Mouse (Mus musculus): ENCODE results near the gene Znrf3.
A peak's percentile ranks its signal among the peaks of the same experiment; 100 is the strongest.
"Not testable (repeated sequence)": the region's sequence is repeated elsewhere in the genome, so short reads cannot be mapped to it uniquely, and the experiment has no call there.

Gene Znrf3

DNA sequence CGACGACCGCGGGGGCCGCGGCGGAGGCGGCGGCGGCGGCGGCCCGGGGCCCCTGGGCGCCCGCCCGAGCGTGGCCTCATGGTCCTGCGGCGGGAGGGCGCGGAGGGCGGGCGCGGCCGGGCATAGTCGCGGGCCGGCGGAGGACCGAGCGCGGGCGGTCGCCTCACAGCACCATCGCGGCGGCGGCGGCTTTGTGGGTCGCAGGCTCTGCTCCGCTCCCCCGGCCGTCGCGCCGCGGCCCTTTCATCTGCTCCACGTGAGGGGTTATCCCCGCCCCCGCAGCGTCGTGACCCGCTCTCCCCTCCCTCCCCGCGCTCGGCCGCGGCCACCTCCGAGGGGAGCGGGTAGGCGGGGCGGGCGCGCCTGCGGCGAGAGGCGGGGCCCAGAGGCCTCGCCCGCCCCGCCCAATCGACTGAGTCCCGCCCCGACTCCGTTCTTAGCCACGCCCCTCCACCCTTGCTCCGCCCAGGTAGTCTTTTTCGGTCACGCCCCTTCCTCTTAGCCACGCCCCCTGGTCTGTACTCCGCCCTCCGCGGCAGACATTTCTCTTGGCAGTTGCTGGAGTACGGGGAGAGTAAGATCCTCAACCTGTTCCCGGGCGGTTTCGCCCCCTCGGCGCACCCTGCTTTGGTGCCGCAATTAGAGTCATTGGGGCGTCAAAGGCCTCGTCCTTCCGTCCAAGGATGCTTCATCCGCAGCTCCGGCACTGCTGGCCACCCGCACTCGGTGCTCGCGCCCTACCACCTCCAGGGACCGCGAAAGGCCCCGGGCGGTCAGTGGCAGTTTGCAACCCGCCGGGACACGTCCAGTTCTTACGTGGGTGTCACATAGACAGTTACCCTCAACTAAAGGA is at the start of gene Znrf3:
Znrf3 (minus strand) TSS at position 249 of the 853 bp plus-strand sequence.
- peak; percentile 81 for DNase-seq

DNA sequence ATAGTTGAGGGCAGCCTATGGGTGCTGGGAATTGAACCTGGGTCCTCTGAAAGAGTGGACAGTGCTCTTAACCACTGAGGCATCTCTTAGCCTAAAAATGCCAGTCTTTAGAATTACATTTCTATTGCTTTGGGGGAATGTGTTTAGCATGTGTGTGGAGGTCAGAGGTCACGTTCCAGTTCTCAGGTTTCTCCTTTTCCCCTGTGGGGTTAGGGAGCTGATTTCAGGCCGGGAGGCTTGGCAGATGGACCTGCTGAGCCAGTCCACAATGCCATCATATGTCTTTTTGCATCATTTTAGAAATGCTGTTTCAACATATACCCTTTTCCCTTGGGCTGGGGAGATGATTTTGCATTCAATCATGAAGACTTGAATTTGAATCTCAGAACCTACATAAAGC is 49.2 kb upstream of the Znrf3 start:
- DNase-seq, result no peak

DNA sequence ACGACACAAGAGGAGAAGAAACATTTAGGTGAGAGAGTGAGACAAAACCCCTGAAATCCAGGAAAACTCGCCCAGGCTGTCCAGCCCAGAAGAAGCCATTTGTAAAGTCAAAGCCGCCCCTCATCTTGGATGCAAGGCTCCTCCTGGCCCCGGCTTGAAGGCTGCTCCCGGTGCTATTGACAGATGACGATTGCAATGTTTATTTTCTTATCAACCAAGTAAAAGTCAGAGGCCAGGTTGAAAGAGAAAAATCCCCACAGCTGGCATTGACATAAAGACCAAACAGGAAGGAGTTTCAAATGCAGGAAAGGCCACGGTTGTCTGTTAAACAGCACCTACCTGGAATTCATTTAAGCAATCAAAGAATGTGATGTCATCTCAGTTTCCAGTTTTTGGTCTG is 47.3 kb upstream of the Znrf3 start:
- no peak for DNase-seq

DNA sequence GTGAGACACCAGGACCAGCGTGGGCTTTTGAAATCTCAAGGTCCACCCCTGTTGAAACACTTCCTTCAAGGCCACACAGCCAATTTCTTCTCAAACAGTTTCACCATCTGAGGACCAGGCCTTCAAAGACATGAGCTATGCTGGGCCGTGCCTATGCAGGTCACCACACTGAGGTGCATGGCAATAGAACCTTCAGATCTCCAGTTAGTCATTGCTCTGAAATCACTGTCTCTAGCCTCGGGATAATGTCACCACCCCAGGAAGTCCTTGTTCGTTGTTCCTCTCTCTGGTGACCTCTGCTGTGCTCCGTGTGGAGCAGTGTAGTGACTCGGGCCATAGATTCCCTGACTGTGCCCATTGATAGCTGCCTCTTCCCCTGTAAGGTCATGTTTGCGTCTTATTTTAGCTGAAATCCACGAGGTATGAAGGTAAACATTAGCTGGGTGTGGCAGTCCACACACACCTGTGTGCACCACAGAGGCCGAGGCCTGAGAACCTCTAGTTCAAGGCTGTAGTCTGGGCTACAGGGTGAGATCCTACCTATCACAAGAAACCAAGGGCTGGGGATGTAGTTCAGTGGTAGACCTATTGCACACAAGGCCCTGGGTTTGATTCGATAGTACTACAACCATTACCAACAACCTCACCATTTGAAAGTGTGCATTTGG is 46.5 kb upstream of the Znrf3 start:
- DNase-seq, result no peak

DNA sequence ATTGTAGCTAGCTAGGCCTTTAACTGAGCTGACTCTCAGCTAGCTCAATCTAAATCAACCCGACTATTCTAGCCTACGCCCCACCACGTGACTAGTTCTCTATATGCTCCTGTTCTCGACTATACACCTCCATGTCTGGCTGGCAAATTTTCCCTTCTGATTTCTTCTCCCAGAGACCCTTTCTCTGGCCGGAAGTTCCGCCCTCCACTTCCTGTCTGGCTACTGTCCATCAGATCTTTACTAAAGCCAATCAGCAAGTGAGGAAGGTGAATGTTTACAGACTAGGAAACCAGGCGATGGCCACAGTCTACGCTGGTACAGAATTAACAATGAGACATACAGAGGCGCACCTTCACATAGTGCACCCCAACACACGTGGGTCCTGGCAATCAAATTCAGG is 44.8 kb upstream of the Znrf3 start:
- DNase-seq, result not testable (repeated sequence)

DNA sequence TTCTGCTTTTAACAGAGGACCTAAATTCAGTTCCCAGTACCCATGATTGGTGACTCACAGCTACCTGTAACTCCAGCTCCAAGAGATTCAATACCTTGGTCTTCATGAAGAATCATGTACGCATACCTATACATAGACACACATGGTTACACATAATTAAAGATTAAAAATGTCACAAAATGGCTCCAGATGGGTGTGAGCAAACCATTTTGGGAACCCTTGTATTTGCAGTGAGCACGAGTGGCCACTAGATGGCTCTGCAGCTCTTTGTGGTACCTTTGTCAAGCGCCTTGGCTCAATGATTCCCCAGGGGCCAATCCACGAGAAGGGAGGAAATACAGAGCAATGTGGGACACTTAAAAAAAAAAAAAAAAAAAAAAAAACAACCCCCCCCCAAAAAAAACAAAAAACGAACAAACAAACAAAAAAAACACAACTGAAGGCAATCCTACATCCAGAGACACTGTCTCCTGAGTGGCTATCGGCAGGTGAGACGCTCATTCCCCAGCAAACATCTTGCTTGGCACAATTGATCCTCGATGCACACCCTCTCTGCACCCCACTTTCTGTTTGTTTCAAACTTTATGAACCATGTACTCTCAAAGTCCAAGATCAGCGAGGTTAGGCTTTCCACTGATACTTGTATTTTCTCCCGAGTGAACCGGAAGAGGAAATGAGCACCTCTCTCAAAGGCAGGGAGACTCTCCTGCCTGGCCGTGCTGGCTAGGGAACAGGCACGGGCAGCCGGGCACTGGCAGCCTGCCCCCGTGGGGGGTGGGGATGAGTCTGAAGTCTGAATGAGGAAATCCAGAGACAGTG is 40.8 kb upstream of the Znrf3 start:
- peak; percentile 79 for DNase-seq

DNA sequence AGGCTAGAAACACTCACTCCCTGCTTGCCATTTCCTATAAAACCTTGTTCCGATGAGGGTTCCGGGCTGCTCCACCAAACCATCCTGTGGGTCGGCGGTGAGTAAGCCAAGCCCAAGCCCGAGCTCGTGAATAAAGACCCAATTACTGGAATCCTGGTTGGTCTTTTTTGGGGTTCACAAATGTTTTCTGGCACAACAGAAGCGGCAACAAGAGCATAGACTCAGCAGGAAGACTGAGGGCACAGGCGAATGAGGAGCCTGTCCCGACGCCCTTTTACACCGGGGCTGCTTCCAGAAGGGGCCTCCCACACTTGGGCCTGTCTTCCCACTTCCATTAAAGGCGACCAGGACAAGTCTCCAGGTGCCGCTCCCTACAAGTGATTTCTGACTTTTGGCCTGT is 37.9 kb upstream of the Znrf3 start:
- DNase-seq, result no peak

DNA sequence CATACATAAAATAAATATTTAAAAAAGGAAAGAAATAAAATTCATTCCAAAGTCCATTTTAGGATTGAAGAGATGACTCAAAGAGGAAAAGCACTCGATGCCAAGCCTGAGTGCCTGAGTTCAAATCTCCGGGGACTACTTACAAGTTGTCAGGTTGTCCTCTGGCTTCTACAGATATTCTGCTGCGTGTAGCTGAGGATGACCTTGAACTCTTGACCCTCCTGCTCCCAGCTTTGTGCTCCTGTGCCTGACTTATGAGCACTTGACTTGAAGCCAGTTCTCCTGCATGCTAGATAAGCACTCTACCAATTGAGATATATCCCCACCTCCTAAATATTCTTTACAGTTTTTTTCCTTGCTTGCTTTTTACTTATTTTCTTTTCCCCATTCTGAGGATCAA is 34.2 kb upstream of the Znrf3 start:
- DNase-seq, result no peak

DNA sequence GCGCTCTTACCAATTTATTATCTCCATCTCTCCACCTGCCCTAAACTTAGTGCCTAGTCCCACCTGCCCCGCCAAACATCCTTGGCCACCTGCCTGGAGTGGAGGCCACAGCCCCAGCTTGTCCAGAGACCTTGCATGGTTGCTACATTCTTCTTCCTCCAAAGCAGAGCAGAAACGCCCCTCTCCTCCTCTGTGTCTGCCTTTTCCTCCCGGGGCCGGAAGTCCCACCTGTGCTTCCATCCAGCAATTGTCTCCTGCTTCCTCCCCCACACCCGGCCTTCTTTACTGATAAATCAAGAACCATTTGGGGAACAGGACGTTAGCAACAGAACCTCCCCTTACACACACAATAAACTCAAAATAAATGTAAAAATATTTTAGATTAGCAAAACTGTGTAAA is 33.5 kb upstream of the Znrf3 start:
- DNase-seq, result no peak

DNA sequence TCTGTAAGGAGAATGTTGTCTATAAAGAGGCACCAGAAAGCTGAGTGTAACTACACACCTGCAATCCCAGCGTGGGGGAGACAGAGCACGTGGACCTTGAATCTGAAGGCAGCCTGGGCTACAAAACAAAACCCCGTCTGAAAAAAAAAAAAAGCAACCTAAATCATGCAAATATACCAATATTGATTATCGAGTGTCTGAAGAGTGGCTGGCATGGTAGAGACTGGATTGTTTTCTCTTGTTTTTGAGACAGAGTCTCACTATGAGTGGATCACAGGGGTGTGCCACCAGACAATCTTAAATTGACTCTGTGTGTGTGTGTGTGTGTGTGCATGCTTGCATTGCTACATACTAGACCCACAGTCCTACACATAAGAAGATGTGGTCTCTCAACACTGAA is 32.2 kb upstream of the Znrf3 start:
- DNase-seq, result no peak

DNA sequence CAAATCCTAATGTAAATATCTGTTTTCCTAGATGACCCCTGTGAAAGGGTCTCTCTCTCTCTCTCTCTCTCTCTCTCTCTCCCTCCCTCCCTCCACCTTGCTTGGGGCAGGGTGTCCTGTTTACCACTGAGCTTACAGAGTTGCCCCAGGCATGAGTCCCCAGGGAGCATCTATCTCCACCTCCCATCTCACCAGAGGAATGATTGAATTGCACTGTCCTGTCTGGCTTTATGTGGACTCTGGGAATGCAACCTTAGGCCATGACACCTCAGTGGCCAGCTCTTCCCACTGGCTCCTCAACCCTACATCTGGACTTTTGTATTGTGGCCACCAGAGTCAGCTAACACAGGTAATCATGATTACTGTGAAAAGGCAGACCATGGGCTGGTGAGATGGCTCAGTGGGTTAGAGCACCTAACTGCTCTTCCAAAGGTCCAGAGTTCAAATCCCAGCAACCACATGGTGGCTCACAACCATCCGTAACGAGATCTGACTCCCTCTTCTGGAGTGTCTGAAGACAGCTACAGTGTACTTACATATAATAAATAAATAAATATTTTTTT is 31.0 kb upstream of the Znrf3 start:
- not testable (repeated sequence) for DNase-seq

DNA sequence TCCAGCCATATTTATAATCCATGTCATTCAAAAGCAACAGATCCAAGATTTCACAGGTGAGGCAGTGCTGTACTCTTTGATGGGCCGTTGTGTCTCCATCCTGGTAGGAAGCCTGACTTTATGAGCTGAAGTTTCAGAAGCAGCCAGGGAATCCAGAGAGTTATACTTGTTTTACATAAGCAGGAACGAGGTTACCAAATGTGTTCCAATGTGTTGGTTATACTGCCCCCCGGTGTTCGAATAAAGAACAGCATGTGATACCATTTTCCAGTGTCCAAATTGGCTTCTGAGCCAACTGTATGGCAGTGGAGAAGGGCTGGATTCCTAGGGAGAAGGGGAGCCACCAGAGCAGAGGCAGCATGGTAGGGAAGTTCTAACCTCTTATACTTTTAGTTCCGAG is 29.5 kb upstream of the Znrf3 start:
- peak; percentile 45 for DNase-seq

DNA sequence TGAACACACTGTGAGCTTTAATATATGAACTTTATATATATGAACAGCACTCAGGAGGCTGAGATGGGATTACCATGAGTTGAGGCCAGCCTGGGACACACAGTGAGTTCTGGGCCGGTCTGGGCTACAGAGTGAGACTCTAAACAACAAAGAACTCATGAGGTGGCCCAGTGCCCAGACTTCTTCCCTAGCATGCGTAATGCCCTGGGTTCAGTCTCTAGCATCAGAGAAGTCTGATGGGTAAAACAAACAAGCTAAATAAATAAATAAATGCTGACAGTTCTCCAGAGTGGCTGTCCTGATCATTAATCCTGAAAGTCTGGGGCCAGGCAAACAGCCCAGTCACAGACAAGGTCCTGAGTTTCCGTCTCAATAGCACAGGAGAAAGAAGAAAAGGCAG is 25.4 kb upstream of the Znrf3 start:
- no peak for DNase-seq

DNA sequence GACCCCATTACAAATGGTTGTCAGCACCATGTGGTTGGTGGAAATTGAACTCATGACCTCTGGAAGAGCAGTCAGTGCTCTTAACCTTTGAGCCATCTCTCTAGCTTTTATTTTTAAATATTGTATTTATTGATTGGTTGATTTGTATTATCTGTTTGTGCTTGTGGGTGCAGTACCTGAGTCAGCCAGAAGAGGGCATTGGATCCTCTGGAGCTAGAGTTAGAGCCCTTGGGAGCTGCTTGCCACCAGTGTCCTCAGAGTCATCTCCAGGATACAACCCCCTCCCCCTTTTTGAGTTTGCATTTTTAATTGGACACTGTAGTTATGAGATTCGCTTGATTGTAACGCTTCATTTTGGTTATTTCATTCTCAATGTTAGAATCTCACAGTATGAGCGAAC is 24.4 kb upstream of the Znrf3 start:
- no peak for DNase-seq

DNA sequence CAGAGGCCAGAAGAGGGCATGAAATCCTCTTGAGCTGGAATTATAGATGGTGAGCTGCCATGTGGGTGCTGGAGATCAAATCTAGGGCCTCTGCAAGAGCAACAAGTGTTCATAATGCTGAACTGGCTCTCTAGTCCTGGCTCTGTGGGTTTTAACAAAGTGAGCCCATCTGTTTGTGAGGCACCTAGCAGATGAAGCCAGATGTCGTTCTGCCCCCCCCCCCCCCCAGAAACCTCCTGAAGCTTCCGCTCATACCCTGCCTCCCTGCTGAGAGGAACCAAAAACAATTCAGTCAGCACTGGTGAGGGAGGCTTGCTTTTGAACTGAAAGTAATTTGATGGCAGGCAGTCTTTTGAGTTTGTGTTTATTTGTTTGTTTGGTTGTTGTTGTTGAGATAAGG is 23.8 kb upstream of the Znrf3 start:
- no peak for DNase-seq

DNA sequence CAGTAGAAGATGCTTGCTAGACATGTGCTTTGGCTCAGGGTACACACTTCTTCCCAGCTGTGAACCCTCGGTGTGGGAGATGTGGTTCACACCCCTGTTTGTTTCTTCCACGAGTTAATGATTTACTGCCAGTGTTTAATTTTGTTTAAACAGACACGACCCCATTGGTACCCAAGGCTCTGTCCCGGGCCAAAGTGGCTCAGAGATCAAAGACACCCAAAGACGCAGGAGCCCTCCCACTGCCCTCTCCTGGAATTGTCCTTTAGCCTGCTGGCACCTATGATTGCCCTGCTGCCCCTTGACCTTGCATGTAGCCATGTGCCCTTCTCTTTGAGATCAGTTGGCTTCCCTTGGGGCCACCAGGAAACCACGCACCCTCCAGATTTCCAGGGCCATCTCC is 7.3 kb upstream of the Znrf3 start:
- DNase-seq, result no peak

DNA sequence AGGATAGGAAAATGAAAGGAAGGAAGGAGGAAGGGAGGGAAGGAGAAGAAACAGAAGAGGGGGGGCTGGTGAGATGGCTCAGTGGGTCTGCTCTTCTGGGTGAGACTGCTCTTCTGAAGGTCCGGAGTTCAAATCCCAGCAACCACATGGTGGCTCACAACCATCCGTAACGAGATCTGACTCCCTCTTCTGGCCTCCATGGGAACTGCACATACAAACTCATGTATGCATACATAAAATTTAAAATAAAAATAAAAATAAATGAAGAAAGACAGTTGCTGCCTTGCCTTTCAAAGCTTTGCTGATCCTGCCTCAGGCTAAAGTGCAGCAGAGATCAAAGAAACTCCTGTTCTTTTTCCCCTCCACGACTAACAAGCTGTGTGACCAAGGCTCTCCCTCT is 6.7 kb upstream of the Znrf3 start:
- DNase-seq, result no peak

DNA sequence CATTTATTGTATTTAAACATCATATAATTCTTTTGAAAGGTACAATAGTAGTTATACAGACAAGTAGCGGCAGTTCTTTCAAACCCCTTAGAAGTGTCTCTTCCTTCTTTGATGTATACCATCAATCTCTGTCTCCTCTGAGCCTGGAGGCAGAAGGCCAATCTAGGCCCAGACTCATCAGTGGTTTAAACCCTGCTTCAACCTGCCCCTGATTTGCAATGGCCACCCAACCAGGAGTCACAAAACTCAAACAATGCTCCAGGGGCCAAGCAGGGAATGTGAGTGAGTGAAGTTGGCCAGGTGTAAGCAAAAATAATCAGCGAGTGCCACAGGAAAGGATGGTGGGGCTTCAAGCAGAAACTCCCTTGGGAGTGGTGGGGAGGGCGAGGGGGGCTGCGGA is 6.1 kb upstream of the Znrf3 start:
- DNase-seq, result no peak

DNA sequence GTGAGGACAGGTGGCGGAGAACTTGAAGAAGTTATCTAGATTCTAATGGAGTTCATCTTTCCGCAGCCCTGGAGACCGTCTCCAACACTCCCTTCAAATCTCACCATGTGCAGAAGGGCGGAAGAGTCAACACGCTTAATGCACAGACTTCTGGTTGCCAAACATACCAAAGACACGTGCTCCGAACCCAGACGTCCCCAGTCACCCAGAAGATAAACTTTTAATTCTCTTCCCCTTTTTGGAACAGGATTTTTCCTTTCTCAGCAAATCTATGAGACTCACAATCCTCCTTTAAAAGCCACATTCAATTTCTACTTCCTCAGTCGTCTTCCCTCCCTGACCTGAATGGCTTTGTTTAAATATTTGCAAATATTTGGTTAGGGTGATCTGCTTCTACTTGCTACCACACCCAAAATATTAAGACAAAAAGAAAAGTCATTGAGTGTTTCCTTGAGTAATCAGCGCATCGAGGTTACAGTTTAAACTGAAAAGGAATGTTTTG is 856 bp upstream of the Znrf3 start:
- DNase-seq, result no peak

DNA sequence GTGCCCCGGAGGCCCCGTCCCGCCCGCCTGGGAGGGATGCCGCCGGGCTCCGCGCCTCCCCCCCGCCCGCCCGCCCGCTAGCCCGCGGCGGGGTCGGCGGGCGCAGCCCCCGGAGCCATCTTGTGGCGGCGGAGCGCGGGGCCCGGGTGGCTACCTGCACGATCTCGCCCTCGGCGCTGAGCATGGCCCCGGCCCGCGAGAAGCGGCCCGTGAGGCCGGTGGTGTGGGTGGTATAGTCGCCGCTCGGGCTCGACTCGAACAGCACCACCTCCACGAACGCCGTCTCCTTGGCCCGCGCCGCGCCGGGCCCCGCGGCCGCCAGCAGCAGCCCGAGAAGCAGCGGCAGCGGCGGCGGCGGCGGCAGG is 431 bp downstream of the Znrf3 start:
- DNase-seq, result peak; percentile 46

DNA sequence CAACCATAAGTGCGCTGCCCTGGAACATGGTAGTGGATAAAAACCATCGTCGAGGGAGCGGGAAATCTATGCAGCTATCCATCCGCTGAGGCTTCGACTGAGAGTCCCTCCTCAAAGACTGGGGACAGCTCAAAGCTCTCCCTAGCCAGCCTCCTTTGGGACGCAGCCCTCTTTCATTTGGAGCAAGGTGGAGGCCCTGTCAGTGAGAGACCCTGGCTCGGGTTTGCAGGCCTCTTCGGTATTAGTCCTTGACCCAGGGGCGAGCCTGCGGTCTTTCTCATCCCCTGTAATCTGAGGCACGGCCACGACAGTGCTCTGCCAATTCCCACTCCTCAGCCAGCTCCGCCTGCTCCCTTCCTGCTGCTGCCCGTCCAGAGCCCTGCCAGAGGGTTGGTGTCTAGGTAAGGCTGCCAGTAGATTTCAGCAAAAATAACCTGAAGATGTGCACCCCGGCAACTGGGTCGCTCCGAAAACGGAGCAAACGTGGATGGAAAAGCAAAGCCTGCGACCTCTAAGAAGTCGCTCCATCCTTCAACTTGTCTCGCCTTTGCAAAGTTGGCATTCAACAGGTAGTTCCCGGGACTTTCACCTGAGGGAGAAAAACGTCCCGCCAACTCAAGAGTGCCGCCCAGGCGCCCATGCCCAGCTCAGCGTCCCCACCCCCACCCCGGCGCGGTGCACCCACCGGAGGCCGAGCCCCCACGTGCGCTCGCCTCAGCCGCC is 975 bp downstream of the Znrf3 start:
- peak; percentile 36 for DNase-seq

DNA sequence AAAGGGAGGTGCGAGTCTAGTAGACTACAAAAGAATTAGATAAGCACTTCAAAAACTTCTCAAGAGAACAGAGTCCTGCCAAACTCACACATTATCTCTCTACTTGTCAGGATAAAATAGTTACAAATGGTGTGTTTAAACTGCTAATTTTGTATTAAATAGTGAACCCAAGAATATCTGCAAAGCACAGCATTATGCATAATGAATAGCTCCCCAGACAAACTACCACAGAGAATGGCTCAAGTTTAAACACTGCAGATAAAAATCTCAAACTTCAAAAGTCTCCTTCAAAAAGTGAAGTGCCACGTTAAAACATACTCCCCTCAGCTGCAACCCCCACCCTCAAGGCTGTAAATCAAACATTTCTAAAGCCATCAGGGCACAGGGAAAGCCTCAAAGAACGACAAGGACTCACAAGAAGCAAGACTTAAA is 2.0 kb downstream of the Znrf3 start:
- no peak for DNase-seq

DNA sequence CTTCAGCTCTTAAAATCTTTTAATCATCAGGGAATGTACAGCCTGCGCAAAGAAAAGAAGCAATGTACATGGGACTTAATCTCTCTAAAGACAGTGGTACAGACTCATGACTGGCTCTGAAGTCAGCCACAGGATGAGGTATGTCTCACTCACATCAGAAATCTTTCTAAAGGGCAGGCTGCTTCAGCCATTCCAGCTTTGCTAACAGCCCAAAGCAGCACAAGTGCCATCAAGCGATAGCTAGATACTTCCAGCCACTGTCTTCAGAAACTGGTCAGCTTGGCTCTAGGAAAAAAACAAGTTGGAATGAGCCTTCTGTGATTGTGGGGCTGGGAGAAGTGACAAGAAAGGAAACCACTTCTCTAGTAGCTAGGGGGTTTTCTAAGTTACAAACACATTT is 7.0 kb downstream of the Znrf3 start:
- DNase-seq, result no peak
